Mouse (Mus musculus): ENCODE measurements around the gene Map2k2. TPM values are rescaled to one million over a fixed set of nuclear protein-coding genes. Genes with fewer than 3 reads are reported as not detected.
A peak's percentile ranks its signal among the peaks of the same experiment; 100 is the strongest.

Map2k2 gene
- polyA plus RNA-seq, 1 experiment from 2014 or later = 151 TPM

- Histone ChIP-seq H3K4me3 (ENCODE audit: low read length) (peak overlapping the region; percentile 2; the same call in 1 of the 2 replicates), H3K4me2 (ENCODE audit: low read depth, low read length) (peak overlapping the region; percentile 50), H3K36me3 (ENCODE audit: control insufficient read depth, insufficient read depth, low read length) (peaks cover 10% of the 10 kb centered on the region), H3K9ac (ENCODE audit: low read length) (peak overlapping the region; percentile 55), H3K9me3 (ENCODE audit: control insufficient read depth, low read length) (no peaks in the 10 kb centered on the region), H3K27me3 (ENCODE audit: control insufficient read depth, insufficient read depth, low read depth, low read length) (peaks cover 3% of the 10 kb centered on the region; the same call in 1 of the 2 replicates), H3K27ac (ENCODE audit: low read length) (no peak overlapping the region), H3K4me1 (replicated peaks; ENCODE audit: control insufficient read depth, insufficient read depth, low read length) (peaks cover 50% of the 10 kb centered on the region)
- ATAC-seq (ENCODE audit: low read depth) = no peak
- 67% methylated on average over 4 of the region's 4 CpGs for WGBS
These were observed 33.8 kb downstream of the Map2k2 start for GRCm38 (mm10) chr10:81139529-81139846.

GRCm38 (mm10) chr10:81140005-81140404 lies 34.3 kb downstream of the Map2k2 start:
- Histone ChIP-seq H3K36me3 (ENCODE audit: control insufficient read depth, insufficient read depth, low read length) (peaks cover 16% of the 10 kb centered on the region), H3K4me1 (replicated peaks; ENCODE audit: control insufficient read depth, insufficient read depth, low read length) (peaks cover 48% of the 10 kb centered on the region), H3K4me2 (ENCODE audit: low read depth, low read length) (peak overlapping the region; percentile 50), H3K9ac (ENCODE audit: low read length) (peak overlapping the region; percentile 55), H3K27me3 (ENCODE audit: control insufficient read depth, insufficient read depth, low read depth, low read length) (peaks cover 3% of the 10 kb centered on the region; the same call in 1 of the 2 replicates), H3K4me3 (ENCODE audit: low read length) (peak overlapping the region; percentile 21), H3K27ac (ENCODE audit: low read length) (peak overlapping the region; percentile 7; the same call in 1 of the 2 replicates), H3K9me3 (ENCODE audit: control insufficient read depth, low read length) (no peaks in the 10 kb centered on the region)
- no peak for ATAC-seq (ENCODE audit: low read depth)
- 29% methylated on average over 8 of the region's 8 CpGs for WGBS

GRCm38 (mm10) chr10:81140717-81141454 lies 35.2 kb downstream of the Map2k2 start:
- no peaks in the 10 kb centered on the region for H3K9me3 ChIP-seq (ENCODE audit: control insufficient read depth, low read length)
- peaks cover 41% of the 10 kb centered on the region for H3K4me1 ChIP-seq (replicated peaks; ENCODE audit: control insufficient read depth, insufficient read depth, low read length)
- H3K27ac ChIP-seq (ENCODE audit: low read length) = peak overlapping the region; percentile 44; the same call in 1 of the 2 replicates
- no peak for ATAC-seq (ENCODE audit: low read depth)
- peaks cover 24% of the 10 kb centered on the region for H3K36me3 ChIP-seq (ENCODE audit: control insufficient read depth, insufficient read depth, low read length)
- H3K4me3 ChIP-seq (ENCODE audit: low read length) = peak overlapping the region; percentile 21
- 37% methylated on average over 10 of the region's 10 CpGs for WGBS
- H3K27me3 ChIP-seq (ENCODE audit: control insufficient read depth, insufficient read depth, low read depth, low read length) = no peaks in the 10 kb centered on the region
- peak overlapping the region; percentile 50 for H3K4me2 ChIP-seq (ENCODE audit: low read depth, low read length)
- H3K9ac ChIP-seq (ENCODE audit: low read length) = peak overlapping the region; percentile 55

- Histone ChIP-seq H3K4me2 (ENCODE audit: low read depth, low read length) (no peak overlapping the region; the same call in 1 of the 2 replicates), H3K9me3 (ENCODE audit: control insufficient read depth, low read length) (no peaks in the 10 kb centered on the region), H3K9ac (ENCODE audit: low read length) (no peak overlapping the region; the same call in 1 of the 2 replicates), H3K27ac (ENCODE audit: low read length) (0 out of 2 replicates have a peak overlapping the region, but pooled peaks have one; percentile 31), H3K4me1 (replicated peaks; ENCODE audit: control insufficient read depth, insufficient read depth, low read length) (peaks cover 41% of the 10 kb centered on the region), H3K27me3 (ENCODE audit: control insufficient read depth, insufficient read depth, low read depth, low read length) (no peaks in the 10 kb centered on the region), H3K36me3 (ENCODE audit: control insufficient read depth, insufficient read depth, low read length) (peaks cover 32% of the 10 kb centered on the region), H3K4me3 (ENCODE audit: low read length) (no peak overlapping the region)
- WGBS = 80% methylated on average over 7 of the region's 7 CpGs
- no peak for ATAC-seq (ENCODE audit: low read depth)
These were observed 35.9 kb downstream of the Map2k2 start for GRCm38 (mm10) chr10:81141455-81142210.

GRCm38 (mm10) chr10:81142551-81142981 lies 36.9 kb downstream of the Map2k2 start:
- Histone ChIP-seq H3K27me3 (ENCODE audit: control insufficient read depth, insufficient read depth, low read depth, low read length) (no peaks in the 10 kb centered on the region), H3K27ac (ENCODE audit: low read length) (no peak overlapping the region), H3K4me3 (ENCODE audit: low read length) (no peak overlapping the region), H3K9me3 (ENCODE audit: control insufficient read depth, low read length) (no peaks in the 10 kb centered on the region), H3K4me2 (ENCODE audit: low read depth, low read length) (no peak overlapping the region), H3K9ac (ENCODE audit: low read length) (no peak overlapping the region), H3K36me3 (ENCODE audit: control insufficient read depth, insufficient read depth, low read length) (peaks cover 40% of the 10 kb centered on the region), H3K4me1 (replicated peaks; ENCODE audit: control insufficient read depth, insufficient read depth, low read length) (peaks cover 41% of the 10 kb centered on the region)
- ATAC-seq (ENCODE audit: low read depth) = no peak
- 75% methylated on average over 5 of the region's 5 CpGs for WGBS

GRCm38 (mm10) chr10:81143157-81143633 lies 37.5 kb downstream of the Map2k2 start:
- ATAC-seq (ENCODE audit: low read depth) = no peak
- Histone ChIP-seq H3K36me3 (ENCODE audit: control insufficient read depth, insufficient read depth, low read length) (peaks cover 47% of the 10 kb centered on the region), H3K27ac (ENCODE audit: low read length) (no peak overlapping the region), H3K4me3 (ENCODE audit: low read length) (no peak overlapping the region), H3K27me3 (ENCODE audit: control insufficient read depth, insufficient read depth, low read depth, low read length) (no peaks in the 10 kb centered on the region), H3K4me2 (ENCODE audit: low read depth, low read length) (no peak overlapping the region), H3K4me1 (replicated peaks; ENCODE audit: control insufficient read depth, insufficient read depth, low read length) (peaks cover 41% of the 10 kb centered on the region), H3K9ac (ENCODE audit: low read length) (no peak overlapping the region), H3K9me3 (ENCODE audit: control insufficient read depth, low read length) (no peaks in the 10 kb centered on the region)
- WGBS = 84% methylated on average over 7 of the region's 7 CpGs

GRCm38 (mm10) chr10:81143845-81144437 lies 38.2 kb downstream of the Map2k2 start:
- Histone ChIP-seq H3K4me3 (ENCODE audit: low read length) (no peak overlapping the region), H3K36me3 (ENCODE audit: control insufficient read depth, insufficient read depth, low read length) (peaks cover 53% of the 10 kb centered on the region), H3K9ac (ENCODE audit: low read length) (no peak overlapping the region), H3K27ac (ENCODE audit: low read length) (no peak overlapping the region), H3K4me2 (ENCODE audit: low read depth, low read length) (no peak overlapping the region), H3K9me3 (ENCODE audit: control insufficient read depth, low read length) (no peaks in the 10 kb centered on the region), H3K27me3 (ENCODE audit: control insufficient read depth, insufficient read depth, low read depth, low read length) (no peaks in the 10 kb centered on the region), H3K4me1 (replicated peaks; ENCODE audit: control insufficient read depth, insufficient read depth, low read length) (peaks cover 36% of the 10 kb centered on the region)
- WGBS = 92% methylated on average over 52 of the region's 52 CpGs
- ATAC-seq (ENCODE audit: low read depth) = no peak

- H3K27me3 ChIP-seq (ENCODE audit: control insufficient read depth, insufficient read depth, low read depth, low read length) = no peaks in the 10 kb centered on the region
- H3K9ac ChIP-seq (ENCODE audit: low read length) = no peak overlapping the region
- no peak for ATAC-seq (ENCODE audit: low read depth)
- H3K9me3 ChIP-seq (ENCODE audit: control insufficient read depth, low read length) = no peaks in the 10 kb centered on the region
- H3K4me3 ChIP-seq (ENCODE audit: low read length) = no peak overlapping the region
- no peak overlapping the region for H3K27ac ChIP-seq (ENCODE audit: low read length)
- H3K36me3 ChIP-seq (ENCODE audit: control insufficient read depth, insufficient read depth, low read length) = peaks cover 59% of the 10 kb centered on the region
- peaks cover 28% of the 10 kb centered on the region for H3K4me1 ChIP-seq (replicated peaks; ENCODE audit: control insufficient read depth, insufficient read depth, low read length)
- no peak overlapping the region for H3K4me2 ChIP-seq (ENCODE audit: low read depth, low read length)
- WGBS = 84% methylated on average over 26 of the region's 27 CpGs
These were observed 39.0 kb downstream of the Map2k2 start for GRCm38 (mm10) chr10:81144667-81145066.

GRCm38 (mm10) chr10:81145307-81145706 lies 39.6 kb downstream of the Map2k2 start:
- H3K4me2 ChIP-seq (ENCODE audit: low read depth, low read length) = no peak overlapping the region
- no peak for ATAC-seq (ENCODE audit: low read depth)
- 97% methylated on average over 6 of the region's 6 CpGs for WGBS
- H3K27me3 ChIP-seq (ENCODE audit: control insufficient read depth, insufficient read depth, low read depth, low read length) = no peaks in the 10 kb centered on the region
- H3K36me3 ChIP-seq (ENCODE audit: control insufficient read depth, insufficient read depth, low read length) = peaks cover 63% of the 10 kb centered on the region
- no peak overlapping the region for H3K4me3 ChIP-seq (ENCODE audit: low read length)
- H3K27ac ChIP-seq (ENCODE audit: low read length) = no peak overlapping the region
- H3K4me1 ChIP-seq (replicated peaks; ENCODE audit: control insufficient read depth, insufficient read depth, low read length) = peaks cover 22% of the 10 kb centered on the region
- H3K9me3 ChIP-seq (ENCODE audit: control insufficient read depth, low read length) = no peaks in the 10 kb centered on the region
- no peak overlapping the region for H3K9ac ChIP-seq (ENCODE audit: low read length)
